Mouse (Mus musculus): ENCODE results near the gene Gpa33. TPM values are rescaled to one million over a fixed set of nuclear protein-coding genes. Genes with fewer than 3 reads are reported as not detected.

Gpa33 gene
- polyA plus RNA-seq, 1 experiment, result 49.6 TPM

DNA sequence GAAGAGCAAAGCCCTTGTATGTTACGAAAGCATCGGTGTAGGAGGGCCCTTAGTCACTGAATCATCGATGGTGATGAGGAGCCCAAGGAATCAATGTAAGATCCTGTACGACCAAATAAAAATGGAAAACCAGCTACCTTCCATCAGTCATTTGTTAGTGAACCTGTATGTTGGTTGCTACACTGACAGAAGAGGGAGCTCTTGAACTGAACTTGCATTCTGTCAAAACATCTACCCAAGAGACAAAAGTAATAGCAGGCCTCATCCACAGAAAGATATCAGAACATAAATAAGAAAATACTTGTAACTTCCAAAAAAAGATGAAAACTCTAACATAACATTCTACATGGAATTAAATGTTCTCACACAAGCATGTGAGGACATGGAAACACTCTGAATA is 84.1 kb downstream of the Gpa33 start:
- TF ChIP-seq EP300 (IDR thresholded peaks at IDR 0.05; ENCODE audit: insufficient read depth, low read depth, low read length) (no peak), CTCF (IDR thresholded peaks at IDR 0.05; ENCODE audit: low read depth, low read length) (no peak), POLR2A (IDR thresholded peaks at IDR 0.05; ENCODE audit: insufficient read depth, low read length) (no peak)
- Histone ChIP-seq H3K4me1 (ENCODE audit: control insufficient read depth, insufficient read depth, low read length) (no peaks in the 10 kb centered on the region), H3K36me3 (ENCODE audit: control insufficient read depth, insufficient read depth, low read length, poor library complexity, severe bottlenecking) (no peaks in the 10 kb centered on the region), H3K9me3 (replicated peaks; ENCODE audit: control insufficient read depth, insufficient read depth, low read length, poor library complexity, severe bottlenecking) (no peaks in the 10 kb centered on the region), H3K4me3 (ENCODE audit: low read depth, low read length) (no peak overlapping the region), H3K27me3 (ENCODE audit: control insufficient read depth, insufficient read depth, low read length, poor library complexity, severe bottlenecking) (no peaks in the 10 kb centered on the region), H3K9ac (ENCODE audit: low read depth, poor library complexity, severe bottlenecking) (no peak overlapping the region), H3K27ac (ENCODE audit: insufficient read depth, low read length) (no peak overlapping the region)

Other genes with a start within 250 kb of the Gpa33 start
- 47.7 and 48.4 TPM in 2 replicates for gene Pou2f1, start 127.6 kb upstream of the Gpa33 start, polyA plus RNA-seq (2011; ENCODE audit: insufficient read depth, insufficient read length, low read depth, missing spikeins)
- gene Dusp27, start 2.3 kb upstream of the Gpa33 start, polyA plus RNA-seq (2011; ENCODE audit: insufficient read depth, insufficient read length, low read depth, missing spikeins), result 3.9 and 5.8 TPM in 2 replicates
- 2.7 and 4.8 TPM in 2 replicates for gene Mael, start 108.5 kb downstream of the Gpa33 start, polyA plus RNA-seq (2011; ENCODE audit: insufficient read depth, insufficient read length, low read depth, missing spikeins)
- gene Ildr2, start 123.9 kb downstream of the Gpa33 start, polyA plus RNA-seq (2011; ENCODE audit: insufficient read depth, insufficient read length, low read depth, missing spikeins), result 0.18 TPM in 1 of 2 replicates, not detected in the other
- 3.7 and 4.7 TPM in 2 replicates for gene Tada1, start 248.9 kb downstream of the Gpa33 start, polyA plus RNA-seq (2011; ENCODE audit: insufficient read depth, insufficient read length, low read depth, missing spikeins)

Measured in ES-Bruce4 (cell line).